Mouse (Mus musculus) heart, postnatal 0 days (tissue): ENCODE measurements around the gene Zfp870. TPM values are rescaled to one million over a fixed set of nuclear protein-coding genes. Genes with fewer than 3 reads are reported as not detected.
A peak's percentile ranks its signal among the peaks of the same experiment; 100 is the strongest.

Experiments
- ATAC-seq: fragments of 200-750 bp; cut with Nextera tagmentation; 2 replicates; pipeline ENCODE4 v1.8.0; 2017; ENCODE audit warnings: low read depth, moderate number of reproducible peaks, moderate library complexity; ENCODE audit not compliant: insufficient read depth
- DNase-seq: peaks from one replicate; pipeline ENCODE4 v3.0.0-alpha.2; 2016; ENCODE audit warnings: low spot score
- H3K27ac ChIP-seq: fragments of 300-500 bp; sonication (generic); 2 replicates; pipeline ENCODE4 v1.5.1; 2014; ENCODE audit warnings: low read depth, mild to moderate bottlenecking
- H3K27me3 ChIP-seq: fragments of 300-500 bp; sonication (generic); 2 replicates; pipeline ENCODE4 v1.6.1; 2014; ENCODE audit warnings: low read length, mixed read lengths; ENCODE audit not compliant: control insufficient read depth, insufficient read depth
- H3K36me3 ChIP-seq: fragments of 300-500 bp; sonication (generic); replicated peaks from 2 replicates; pipeline ENCODE4 v1.6.1; 2014; ENCODE audit warnings: low read length, mixed read lengths; ENCODE audit not compliant: control insufficient read depth, insufficient read depth
- H3K4me1 ChIP-seq: fragments of 300-500 bp; sonication (generic); 2 replicates; pipeline ENCODE4 v1.6.1; 2014; ENCODE audit warnings: antibody characterized with exemption; ENCODE audit not compliant: control insufficient read depth, insufficient read depth
- H3K4me2 ChIP-seq: fragments of 300-500 bp; sonication (generic); 2 replicates; pipeline ENCODE4 v1.6.1; 2014; ENCODE audit warnings: low read depth, mild to moderate bottlenecking, low read length, moderate library complexity
- H3K4me3 ChIP-seq: fragments of 300-500 bp; sonication (generic); 2 replicates; pipeline ENCODE4 v1.5.1; 2014; ENCODE audit warnings: low read depth, low read length
- H3K9ac ChIP-seq: fragments of 300-500 bp; sonication (generic); replicated peaks from 2 replicates; pipeline ENCODE4 v1.6.1; 2014; ENCODE audit warnings: low read depth, low read length, mixed read lengths
- H3K9me3 ChIP-seq: fragments of 300-500 bp; sonication (generic); replicated peaks from 2 replicates; pipeline ENCODE4 v1.6.1; 2016; ENCODE audit warnings: low read length; ENCODE audit not compliant: control insufficient read depth
- CTCF ChIP-seq: IDR thresholded peaks from 2 replicates; pipeline ENCODE4 v1.5.1; 2016; ENCODE audit warnings: antibody characterized with exemption, control low read depth, low read depth
- EP300 ChIP-seq: IDR thresholded peaks from 2 replicates; pipeline ENCODE4 v1.6.1; 2016; ENCODE audit warnings: antibody characterized with exemption, low read depth
- WGBS: fragments of 180-500 bp; shearing (Covaris S2); extraction: QIAGEN DNeasy Blood & Tissue Kit; methylation state at CpG from one replicate; pipeline ENCODE4 v1.1.7; 2014; 5-methylcytosine and 5-hydroxymethylcytosine counted together
- polyA plus RNA-seq: library from polyadenylated mRNA; unstranded; fragments of >200 nt; fragmentation: Nextera tagmentation; extraction: Ambion mirVana; gene quantifications from 2 replicates; pipeline ENCODE4 v1.2.1, GENCODE M21; 2015
- total RNA-seq: library from RNA; depleted of rRNA; stranded (reverse); fragments of >200 nt; gene quantifications from 2 replicates; pipeline ENCODE4 v1.2.3, GENCODE M21; 2014; ENCODE audit warnings: low replicate concordance

The Zfp870 gene
- total and polyA plus RNA-seq, 2 experiments from 2014 or later: 5.0 to 5.9 TPM

- DNase-seq (no peak), ATAC-seq (no peak)
- 59% methylated on average over 2 of the region's 2 CpGs for WGBS
- TF ChIP-seq EP300 (no peak), CTCF (no peak)
- H3K4me2 ChIP-seq: no peak overlapping the region
- no peaks in the 10 kb centered on the region; the same call in 1 of the 2 replicates for H3K9me3 ChIP-seq
- no peak overlapping the region for H3K9ac ChIP-seq
- H3K4me3 ChIP-seq: no peak overlapping the region
- no peak overlapping the region for H3K27ac ChIP-seq
- no peaks in the 10 kb centered on the region; the same call in 1 of the 2 replicates for H3K4me1 ChIP-seq
- no peaks in the 10 kb centered on the region for H3K36me3 ChIP-seq
- no peaks in the 10 kb centered on the region for H3K27me3 ChIP-seq
Measured at GRCm38 (mm10) chr17:32919123-32919522, 27.7 kb upstream of the Zfp870 start.

GRCm38 (mm10) chr17:32917131-32917530 is 25.7 kb upstream of the Zfp870 start, which contains the start of gene Cyp4f14:
Gene Cyp4f14 (minus strand): TSS chr17:32917342.
- H3K4me2 ChIP-seq: no peak within 1 kb of the TSS

GRCm38 (mm10) chr17:32916075-32916474 is 24.6 kb upstream of the Zfp870 start:
- WGBS: 53% methylated on average over 1 of the region's 1 CpGs
- DNase-seq: no peak
- TF ChIP-seq CTCF (no peak), EP300 (no peak)
- no peak overlapping the region for H3K27ac ChIP-seq
- no peaks in the 10 kb centered on the region for H3K36me3 ChIP-seq
- H3K4me1 ChIP-seq: no peaks in the 10 kb centered on the region
- no peak for ATAC-seq
- no peak overlapping the region for H3K4me3 ChIP-seq
- H3K4me2 ChIP-seq: no peak overlapping the region
- no peaks in the 10 kb centered on the region for H3K27me3 ChIP-seq
- no peaks in the 10 kb centered on the region for H3K9me3 ChIP-seq
- H3K9ac ChIP-seq: no peak overlapping the region

More at GRCm38 (mm10) chr17:32917131-32917530, 25.7 kb upstream of the Zfp870 start, which contains the start of gene Cyp4f14:
- Histone ChIP-seq H3K36me3 (no peaks in the 10 kb centered on the region), H3K9ac (no peak within 1 kb of the TSS), H3K27ac (no peak within 1 kb of the TSS), H3K9me3 (no peaks in the 10 kb centered on the region; the same call in 1 of the 2 replicates), H3K4me3 (no peak within 1 kb of the TSS), H3K4me1 (no peaks in the 10 kb centered on the region), H3K27me3 (no peaks in the 10 kb centered on the region)
- DNase-seq (no peak), ATAC-seq (no peak)
- TF ChIP-seq CTCF (no peak), EP300 (no peak)
- 29% methylated on average over 2 of the region's 2 CpGs for WGBS

- no peak for ATAC-seq
- TF ChIP-seq CTCF (no peak), EP300 (no peak)
Measured at GRCm38 (mm10) chr17:32906172-32906571, 14.7 kb upstream of the Zfp870 start.

GRCm38 (mm10) chr17:32905239-32905638 is 13.8 kb upstream of the Zfp870 start:
- no peak overlapping the region for H3K4me2 ChIP-seq
- H3K4me3 ChIP-seq: no peak overlapping the region; the same call in 1 of the 2 replicates
- H3K27ac ChIP-seq: no peak overlapping the region
- no peaks in the 10 kb centered on the region for H3K4me1 ChIP-seq
- no peaks in the 10 kb centered on the region for H3K9me3 ChIP-seq
- DNase-seq: no peak
- no peaks in the 10 kb centered on the region for H3K36me3 ChIP-seq
- H3K9ac ChIP-seq: no peak overlapping the region
- 10% methylated on average over 19 of the region's 19 CpGs for WGBS
- TF ChIP-seq EP300: no peak
- peak; percentile 56 for TF ChIP-seq CTCF
- no peaks in the 10 kb centered on the region for H3K27me3 ChIP-seq
- no peak for ATAC-seq

More at GRCm38 (mm10) chr17:32906172-32906571, 14.7 kb upstream of the Zfp870 start:
- Histone ChIP-seq H3K4me3 (no peak overlapping the region), H3K4me2 (no peak overlapping the region), H3K9ac (no peak overlapping the region), H3K4me1 (no peaks in the 10 kb centered on the region), H3K36me3 (no peaks in the 10 kb centered on the region), H3K9me3 (no peaks in the 10 kb centered on the region), H3K27me3 (no peaks in the 10 kb centered on the region), H3K27ac (no peak overlapping the region)
- 72% methylated on average over 10 of the region's 10 CpGs for WGBS
- no peak for DNase-seq

GRCm38 (mm10) chr17:32904414-32904813 is 13.0 kb upstream of the Zfp870 start:
- no peak for ATAC-seq

More at GRCm38 (mm10) chr17:32904414-32904813, 13.0 kb upstream of the Zfp870 start:
- no peak overlapping the region for H3K4me2 ChIP-seq
- no peaks in the 10 kb centered on the region for H3K4me1 ChIP-seq
- H3K9me3 ChIP-seq: no peaks in the 10 kb centered on the region
- no peak overlapping the region for H3K27ac ChIP-seq
- H3K4me3 ChIP-seq: no peak overlapping the region
- no peak for DNase-seq
- no peaks in the 10 kb centered on the region for H3K36me3 ChIP-seq
- H3K9ac ChIP-seq: no peak overlapping the region
- 41% methylated on average over 2 of the region's 2 CpGs for WGBS
- TF ChIP-seq EP300: no peak
- TF ChIP-seq CTCF: peak; percentile 30
- H3K27me3 ChIP-seq: no peaks in the 10 kb centered on the region
